Mouse (Mus musculus) adrenal gland, postnatal 10 days (tissue): ENCODE data around the gene Bzw2. TPM values are rescaled to one million over a fixed set of nuclear protein-coding genes. Genes with fewer than 3 reads are reported as not detected.

Experiments used
- DNase-seq: peaks from one replicate; pipeline ENCODE4 v3.0.0; 2021; ENCODE audit warnings: mixed read lengths
- total RNA-seq, 2 experiments: library from RNA; stranded (reverse); gene quantifications; 2 replicates each; pipeline ENCODE4 v1.2.3; 2021

Gene Bzw2
- total RNA-seq, 2 experiments from 2014 or later = 40.2 to 67.5 TPM

GRCm38 (mm10) chr12:36067538-36067937, 90.3 kb downstream of the Bzw2 start:
- DNase-seq = no peak

- DNase-seq = no peak
These were observed 92.0 kb downstream of the Bzw2 start for GRCm38 (mm10) chr12:36065911-36066310.

DNA sequence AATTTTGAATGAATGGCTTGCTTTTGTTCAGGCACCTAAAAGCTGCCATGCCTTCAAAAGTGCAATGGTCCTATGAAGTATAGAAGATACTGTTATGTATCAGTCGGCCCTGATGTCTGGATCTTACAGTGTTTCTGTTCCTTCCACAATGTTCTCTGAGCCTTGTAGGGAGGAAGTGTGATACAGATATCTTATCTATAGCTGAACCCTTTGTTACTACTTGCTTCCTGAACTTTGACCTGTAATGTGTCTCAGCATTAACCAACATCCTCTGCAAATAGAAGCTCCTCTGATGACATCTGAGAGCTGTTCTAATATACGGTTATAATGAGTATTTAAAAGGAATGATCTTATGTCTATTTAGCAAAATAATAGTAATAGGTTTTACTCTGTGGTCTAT, 100.2 kb downstream of the Bzw2 start:
- no peak for DNase-seq

DNA sequence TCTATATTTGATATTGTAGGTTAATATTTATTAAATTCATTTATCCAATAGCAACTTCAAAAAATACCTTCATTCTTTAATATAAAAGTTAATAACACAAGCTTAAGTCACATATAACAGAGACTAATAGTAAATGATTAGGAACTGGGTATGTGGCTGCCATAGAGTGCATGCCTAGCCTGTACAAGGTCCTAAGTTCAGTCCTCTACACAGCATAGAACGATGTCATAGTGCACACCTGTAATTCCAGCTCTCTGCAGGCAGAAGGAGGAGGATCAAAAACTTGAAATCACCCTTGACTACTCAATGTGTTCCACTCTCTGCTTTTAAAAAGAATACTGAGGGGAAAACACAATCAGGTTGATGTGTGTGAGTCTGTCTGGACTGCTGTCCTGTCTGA, 107.6 kb downstream of the Bzw2 start:
- DNase-seq = no peak

GRCm38 (mm10) chr12:36047593-36047992, 110.3 kb downstream of the Bzw2 start:
- DNase-seq = no peak

DNA sequence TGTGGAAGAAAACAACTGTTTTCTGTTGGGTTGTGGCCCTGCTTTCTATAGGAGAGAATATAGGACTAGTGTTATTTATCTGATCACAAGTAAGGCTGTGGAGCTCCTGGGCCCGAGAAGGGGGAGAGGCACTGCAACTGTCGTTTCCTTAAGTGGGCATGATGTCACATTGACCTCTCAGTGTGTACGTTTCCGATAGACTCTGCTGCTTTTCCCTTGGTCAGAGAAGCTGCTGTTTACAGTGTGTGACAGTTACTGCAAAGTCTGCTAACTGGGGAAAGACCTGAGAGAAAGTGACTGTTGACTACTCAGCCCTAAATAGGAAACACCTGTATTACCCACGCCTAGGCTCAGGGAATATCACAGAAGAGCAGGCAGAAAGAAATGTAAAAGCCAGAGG, 111.7 kb downstream of the Bzw2 start:
- no peak for DNase-seq

- DNase-seq = no peak
These were observed 113.2 kb downstream of the Bzw2 start for GRCm38 (mm10) chr12:36044691-36045090.

DNA sequence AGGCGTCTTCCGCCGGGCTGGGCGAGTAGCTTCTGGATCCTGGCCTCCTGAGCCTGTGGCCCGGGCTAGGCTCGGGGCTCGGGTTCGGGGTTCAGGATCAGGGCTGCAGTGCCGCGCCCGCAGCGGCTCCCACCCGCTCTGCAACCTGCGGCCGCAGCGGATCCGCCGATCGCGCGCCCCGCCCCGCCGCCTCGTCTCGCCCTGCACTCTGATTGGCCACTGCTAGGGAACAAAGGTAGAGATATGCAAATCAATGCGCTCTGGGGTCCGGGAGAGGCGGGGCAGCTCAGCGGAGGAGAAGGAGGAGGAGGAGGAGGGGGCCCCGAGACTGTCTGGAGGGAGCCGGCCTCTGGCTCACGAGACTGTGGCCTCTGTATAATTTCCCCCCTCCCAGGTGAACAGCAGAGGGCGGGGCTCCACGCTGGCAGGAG, 115.5 kb downstream of the Bzw2 start, which contains the start of gene Tspan13:
TSS of gene Tspan13 (minus strand) at position 153 of the 431 bp plus-strand sequence.
- peak; percentile 87 for DNase-seq

Other genes with a start within 250 kb of the Bzw2 start
- not detected for gene Agr3, start 232.5 kb downstream of the Bzw2 start, total RNA-seq
- not detected for gene Agr2, start 165.2 kb downstream of the Bzw2 start, total RNA-seq
- 10 to 100 TPM; 35.7 to 47.8 TPM for gene Tspan13, start 115.6 kb downstream of the Bzw2 start, total RNA-seq
- 10 to 100 TPM; 28.6 to 34.7 TPM for gene Ankmy2, start 966 bp downstream of the Bzw2 start, total RNA-seq
- gene Lrrc72, start 95.3 kb upstream of the Bzw2 start, total RNA-seq = not detected
- 1 to 10 TPM; 2.1 to 5.1 TPM for gene Sostdc1, start 156.1 kb upstream of the Bzw2 start, total RNA-seq
- 1 to 10 TPM; 7.4 to 8.6 TPM for gene Ispd, start 223.4 kb upstream of the Bzw2 start, total RNA-seq
- gene D630036H23Rik, start 224.1 kb upstream of the Bzw2 start, total RNA-seq = 1 to 10 TPM; 1.1 to 1.3 TPM